ENCODE assay signal across 9 mouse cellular contexts in genomic region chr17:7927582-7928535, GRCm38 (mm10). TPM values are rescaled to one million over a fixed set of nuclear protein-coding genes. Genes with fewer than 3 reads are reported as not detected.
A peak's percentile ranks its signal among the peaks of the same experiment; 100 is the strongest.
DNase-seq lines count a peak whose midpoint lies in the region; ATAC-seq and TF ChIP-seq lines count a peak whose summit lies in the region.
"Had no signal": no experiment of that assay in that cellular context is flagged by ENCODE, and none has a peak within 500 bp of the region (broad histone marks: within the 10 kb centered on the region; RNA-seq: fewer than 3 reads in every experiment).

No protein-coding gene starts in this region.

- no peak overlapping the region for H3K27ac ChIP-seq in forebrain, embryonic 14.5 days (ENCODE audit: low read depth, low read length)
- H3K27ac ChIP-seq in forebrain, embryonic 16.5 days (ENCODE audit: low read length): no peak overlapping the region
- no peak overlapping the region for H3K27ac ChIP-seq in left cerebral cortex, adult 2 months
- H3K27ac ChIP-seq: limb, embryonic 15.5 days had no signal

- no peaks in the 10 kb centered on the region for H3K4me1 ChIP-seq in forebrain, embryonic 14.5 days (ENCODE audit: control insufficient read depth, insufficient read depth, low read length)
- H3K4me1 ChIP-seq in forebrain, embryonic 16.5 days (replicated peaks; ENCODE audit: control insufficient read depth, insufficient read depth, low read length): no peaks in the 10 kb centered on the region; the same call in 1 of the 2 replicates

- POLR2A ChIA-PET in Patski (lab: Charles Lee): no interaction called here

- CTCF ChIA-PET in Patski (lab: Charles Lee): interaction anchor here (1.2 to 6.5 kb wide), 5 partner anchors 10 to 59 kb away, joined by 3 to 47 read pairs (median 7); no protein-coding TSS in a partner anchor

- in situ Hi-C loops in Patski (cut with MboI; ENCODE audit: low pct_unique_long_range_greater_than_20kb): loop anchor here (5.0 kb wide), 1 partner anchor 61 kb away; no protein-coding TSS in a partner anchor

- intact Hi-C loops in left cerebral cortex, adult 2 months (cut with DNase I): loop anchor here (2.0 kb wide), 1 partner anchor 59 kb away; no protein-coding TSS in a partner anchor

- 71% methylated on average over 24 of the region's 24 CpGs for WGBS in forebrain, embryonic 14.5 days
- WGBS in forebrain, embryonic 16.5 days: 70% methylated on average over 24 of the region's 24 CpGs

- H3K27me3 ChIP-seq in forebrain, embryonic 14.5 days (replicated peaks; ENCODE audit: control insufficient read depth, insufficient read depth, low read length): no peaks in the 10 kb centered on the region
- no peaks in the 10 kb centered on the region for H3K27me3 ChIP-seq in forebrain, embryonic 16.5 days (replicated peaks; ENCODE audit: control insufficient read depth, insufficient read depth, low read length)
- no peaks in the 10 kb centered on the region for H3K27me3 ChIP-seq in Patski
- no peaks in the 10 kb centered on the region for H3K27me3 ChIP-seq in splenic B cell, adult 2 months (ENCODE audit: control insufficient read depth, insufficient read depth, low read length, poor library complexity, severe bottlenecking)
- H3K27me3 ChIP-seq: limb, embryonic 15.5 days had no signal

- DNase-seq in forebrain, embryonic 14.5 days (ENCODE audit: low spot score): peak; percentile 56
- DNase-seq in Patski (ENCODE audit: low read depth, low spot score): no peak
- DNase-seq in cerebellum, postnatal 10 days: peak; percentile 87 to 93
- peak; percentile 57 to 65 for DNase-seq in heart, adult 9 months (ENCODE audit: low spot score in 2 of 2)
- DNase-seq in left cerebral cortex, adult 2 months (ENCODE audit: extremely low spot score in 1 of 2, low spot score in 2 of 2): peak; percentile 64 to 68
- DNase-seq in mesoderm, embryonic 11.5 days (ENCODE audit: low read depth, low spot score): peak; percentile 61
- peak; percentile 94 for DNase-seq in splenic B cell, adult 2 months (ENCODE audit: low read depth, low spot score)

- peak; percentile 89 for TF ChIP-seq CTCF in Patski (IDR thresholded peaks at IDR 0.05)
- TF ChIP-seq CTCF in left cerebral cortex, adult 2 months (IDR thresholded peaks at IDR 0.05): peak; percentile 89

- H3K9me3 ChIP-seq in forebrain, embryonic 14.5 days (replicated peaks; ENCODE audit: control insufficient read depth, low read length): no peaks in the 10 kb centered on the region
- no peaks in the 10 kb centered on the region for H3K9me3 ChIP-seq in forebrain, embryonic 16.5 days (ENCODE audit: control insufficient read depth, low read length)
- H3K9me3 ChIP-seq: limb, embryonic 15.5 days had no signal

- H3K36me3 ChIP-seq in forebrain, embryonic 14.5 days (ENCODE audit: control insufficient read depth, insufficient read depth, low read length): no peaks in the 10 kb centered on the region
- H3K36me3 ChIP-seq in forebrain, embryonic 16.5 days (ENCODE audit: control insufficient read depth, insufficient read depth): no peaks in the 10 kb centered on the region
- H3K36me3 ChIP-seq in splenic B cell, adult 2 months (ENCODE audit: control insufficient read depth, insufficient read depth, low read length, poor library complexity, severe bottlenecking): peaks cover 14% of the 10 kb centered on the region
- H3K36me3 ChIP-seq: limb, embryonic 15.5 days had no signal

- no peak overlapping the region for H3K9ac ChIP-seq in forebrain, embryonic 14.5 days (ENCODE audit: low read length)
- H3K9ac ChIP-seq in forebrain, embryonic 16.5 days (replicated peaks; ENCODE audit: low read depth, low read length): no peak overlapping the region
- H3K9ac ChIP-seq: limb, embryonic 15.5 days had no signal

- no peak for ATAC-seq in forebrain, embryonic 14.5 days
- ATAC-seq in forebrain, embryonic 16.5 days: no peak
- no peak for ATAC-seq in Patski

- H3K4me2 ChIP-seq in forebrain, embryonic 14.5 days (ENCODE audit: low read length): no peak overlapping the region
- H3K4me2 ChIP-seq in forebrain, embryonic 16.5 days (ENCODE audit: low read length): no peak overlapping the region
- H3K4me2 ChIP-seq: limb, embryonic 15.5 days had no signal

- H3K4me3 ChIP-seq in forebrain, embryonic 14.5 days (ENCODE audit: low read depth, low read length): no peak overlapping the region
- H3K4me3 ChIP-seq in forebrain, embryonic 16.5 days (replicated peaks; ENCODE audit: low read length): no peak overlapping the region
- no peak overlapping the region for H3K4me3 ChIP-seq in left cerebral cortex, adult 2 months
- H3K4me3 ChIP-seq: limb, embryonic 15.5 days had no signal

RNA-seq across cellular contexts. Expression of gene Tagap, which starts 2.1 kb away (rescaled TPM):
- polyA plus RNA-seq in forebrain, embryonic 14.5 days (2014; fragmentation: Nextera tagmentation; extraction: Ambion mirVana): 0.22 and 0.75 TPM in 2 replicates
- 0.36 and 0.43 TPM in 2 replicates for polyA plus RNA-seq in forebrain, embryonic 16.5 days (2015; fragmentation: Nextera tagmentation; extraction: Ambion mirVana)
- 3.5 TPM for polyA plus RNA-seq in Patski (2021)
- 1 to 10 TPM; 4.6 to 6.0 TPM for total RNA-seq in left cerebral cortex, adult 2 months (2021)

RNA-seq across cellular contexts. Expression of gene Rsph3a, which starts 17.6 kb away (rescaled TPM):
- 73.8 and 87.7 TPM in 2 replicates for polyA plus RNA-seq in forebrain, embryonic 14.5 days (2014; fragmentation: Nextera tagmentation; extraction: Ambion mirVana)
- 68.0 and 77.9 TPM in 2 replicates for polyA plus RNA-seq in forebrain, embryonic 16.5 days (2015; fragmentation: Nextera tagmentation; extraction: Ambion mirVana)
- 15.9 TPM for polyA plus RNA-seq in Patski (2021)
- 10 to 100 TPM; 31.7 to 39.7 TPM for total RNA-seq in left cerebral cortex, adult 2 months (2021)
